Mouse (Mus musculus) kidney, embryonic 14.5 days (tissue): ENCODE results near the gene Man1b1. TPM values are rescaled to one million over a fixed set of nuclear protein-coding genes. Genes with fewer than 3 reads are reported as not detected.

Experiments
- ATAC-seq: fragments of 200-750 bp; cut with Nextera tagmentation; 2 replicates; pipeline ENCODE4 v1.8.0; 2017; ENCODE audit warnings: moderate number of reproducible peaks, mild to moderate bottlenecking, moderate TSS enrichment, moderate library complexity; ENCODE audit not compliant: low FRiP score, low TSS enrichment
- H3K27ac ChIP-seq: fragments of 300-500 bp; sonication (generic); 2 replicates; pipeline ENCODE4 v1.5.1; 2014; ENCODE audit warnings: low read depth, mild to moderate bottlenecking, low read length, moderate library complexity, mixed read lengths
- H3K27me3 ChIP-seq: fragments of 300-500 bp; sonication (generic); 2 replicates; pipeline ENCODE4 v1.6.1; 2014; ENCODE audit warnings: mild to moderate bottlenecking, low read length; ENCODE audit not compliant: control insufficient read depth, insufficient read depth
- H3K36me3 ChIP-seq: fragments of 300-500 bp; sonication (generic); 2 replicates; pipeline ENCODE4 v1.6.1; 2014; ENCODE audit warnings: low read length, mixed read lengths; ENCODE audit not compliant: control insufficient read depth, insufficient read depth
- H3K4me1 ChIP-seq: fragments of 300-500 bp; sonication (generic); 2 replicates; pipeline ENCODE4 v1.6.1; 2014; ENCODE audit warnings: low read length, mixed read lengths; ENCODE audit not compliant: control insufficient read depth, insufficient read depth
- H3K4me2 ChIP-seq: fragments of 300-500 bp; sonication (generic); replicated peaks from 2 replicates; pipeline ENCODE4 v1.6.1; 2014; ENCODE audit warnings: low read depth, mild to moderate bottlenecking, low read length
- H3K4me3 ChIP-seq: fragments of 300-500 bp; sonication (generic); 2 replicates; pipeline ENCODE4 v1.5.1; 2014; ENCODE audit warnings: mild to moderate bottlenecking, low read length
- H3K9ac ChIP-seq: fragments of 300-500 bp; sonication (generic); 2 replicates; pipeline ENCODE4 v1.6.1; 2014; ENCODE audit warnings: low read depth, mild to moderate bottlenecking, low read length, moderate library complexity
- H3K9me3 ChIP-seq: fragments of 300-500 bp; sonication (generic); 2 replicates; pipeline ENCODE4 v1.6.1; 2016; ENCODE audit warnings: low read length; ENCODE audit not compliant: control insufficient read depth
- WGBS: fragments of 180-500 bp; shearing (Covaris S2); extraction: QIAGEN DNeasy Blood & Tissue Kit; methylation state at CpG from one replicate; pipeline ENCODE4 v1.1.7; 2014; 5-methylcytosine and 5-hydroxymethylcytosine counted together
- polyA plus RNA-seq: library from polyadenylated mRNA; unstranded; fragments of >200 nt; fragmentation: Nextera tagmentation; extraction: Ambion mirVana; gene quantifications from 2 replicates; pipeline ENCODE4 v1.2.1, GENCODE M21; 2014

The Man1b1 gene
- polyA plus RNA-seq, 1 experiment from 2014 or later: 89.9 TPM

GRCm38 (mm10) chr2:25394281-25395221 is 62.4 kb downstream of the Man1b1 start:
- Histone ChIP-seq H3K4me3 (no peak overlapping the region), H3K36me3 (no peaks in the 10 kb centered on the region), H3K4me1 (peaks cover 17% of the 10 kb centered on the region; the same call in 1 of the 2 replicates), H3K27me3 (peaks cover 44% of the 10 kb centered on the region), H3K27ac (no peak overlapping the region), H3K9me3 (no peaks in the 10 kb centered on the region), H3K9ac (no peak overlapping the region), H3K4me2 (no peak overlapping the region)
- 42% methylated on average over 3 of the region's 3 CpGs for WGBS
- ATAC-seq: no peak

DNA sequence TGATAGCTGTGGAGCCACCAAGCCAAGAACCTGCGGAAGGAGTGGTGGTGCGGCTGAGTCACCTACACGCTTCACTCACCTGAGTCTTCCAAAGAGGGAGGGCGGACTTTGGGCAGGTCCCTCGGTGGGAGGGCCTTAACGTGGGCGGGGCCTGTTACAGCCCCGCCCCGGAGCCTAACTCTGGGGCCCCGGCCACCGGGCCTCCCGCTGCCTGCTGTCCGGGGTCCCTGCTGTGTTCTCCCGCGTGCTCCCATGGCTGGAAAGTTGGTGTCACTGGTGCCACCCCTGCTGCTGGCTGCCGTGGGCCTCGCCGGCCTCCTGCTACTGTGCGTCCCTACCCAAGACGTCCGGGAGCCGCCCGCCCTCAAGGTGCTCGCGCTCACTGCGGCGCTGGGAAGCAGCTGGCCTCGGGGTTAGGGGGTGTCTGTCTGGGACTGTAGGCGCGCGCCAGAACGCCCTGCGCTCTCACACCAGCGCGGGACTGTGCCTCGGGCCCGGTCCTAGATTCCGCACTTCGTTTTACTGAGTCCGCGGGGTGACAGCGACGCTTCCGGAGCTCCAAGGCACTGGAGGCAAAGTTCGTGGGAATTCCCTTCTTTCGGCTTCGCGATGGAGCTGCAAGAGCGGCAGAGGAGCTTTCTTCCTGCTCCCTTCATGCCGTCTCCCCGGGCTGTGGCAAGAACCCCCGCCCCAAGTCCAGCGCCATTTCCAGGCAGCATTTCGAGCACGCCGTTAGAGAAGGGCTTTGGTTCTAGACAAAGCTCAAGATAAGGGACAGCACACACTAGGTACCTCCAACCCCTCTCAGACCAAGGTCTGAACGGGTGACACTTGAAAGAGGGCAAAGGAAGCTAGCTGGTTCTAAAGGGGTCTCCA is 63.8 kb downstream of the Man1b1 start, which contains the start of gene Entpd2:
Gene Entpd2 (plus strand): TSS at position 154 of the 876 bp plus-strand sequence.
- WGBS: under 1% methylated on average over 57 of the region's 57 CpGs
- H3K27me3 ChIP-seq: peaks cover 58% of the 10 kb centered on the region
- peak within 1 kb of the TSS; percentile 71 for H3K4me2 ChIP-seq
- peak; percentile 51 for ATAC-seq
- H3K4me1 ChIP-seq: peaks cover 17% of the 10 kb centered on the region; the same call in 1 of the 2 replicates
- H3K4me3 ChIP-seq: peak within 1 kb of the TSS; percentile 45
- H3K36me3 ChIP-seq: no peaks in the 10 kb centered on the region
- H3K27ac ChIP-seq: no peak within 1 kb of the TSS
- peak within 1 kb of the TSS; percentile 7; the same call in 1 of the 2 replicates for H3K9ac ChIP-seq
- no peaks in the 10 kb centered on the region for H3K9me3 ChIP-seq

- no peak overlapping the region for H3K27ac ChIP-seq
- 27% methylated on average over 3 of the region's 3 CpGs for WGBS
- no peak for ATAC-seq
- peak overlapping the region; percentile 71 for H3K4me2 ChIP-seq
- no peak overlapping the region for H3K9ac ChIP-seq
- H3K27me3 ChIP-seq: peaks cover 62% of the 10 kb centered on the region
- H3K9me3 ChIP-seq: no peaks in the 10 kb centered on the region
- H3K4me1 ChIP-seq: peaks cover 17% of the 10 kb centered on the region; the same call in 1 of the 2 replicates
- H3K4me3 ChIP-seq: peak overlapping the region; percentile 45; the same call in 1 of the 2 replicates
- H3K36me3 ChIP-seq: no peaks in the 10 kb centered on the region
Measured at GRCm38 (mm10) chr2:25396597-25396983, 64.5 kb downstream of the Man1b1 start.

DNA sequence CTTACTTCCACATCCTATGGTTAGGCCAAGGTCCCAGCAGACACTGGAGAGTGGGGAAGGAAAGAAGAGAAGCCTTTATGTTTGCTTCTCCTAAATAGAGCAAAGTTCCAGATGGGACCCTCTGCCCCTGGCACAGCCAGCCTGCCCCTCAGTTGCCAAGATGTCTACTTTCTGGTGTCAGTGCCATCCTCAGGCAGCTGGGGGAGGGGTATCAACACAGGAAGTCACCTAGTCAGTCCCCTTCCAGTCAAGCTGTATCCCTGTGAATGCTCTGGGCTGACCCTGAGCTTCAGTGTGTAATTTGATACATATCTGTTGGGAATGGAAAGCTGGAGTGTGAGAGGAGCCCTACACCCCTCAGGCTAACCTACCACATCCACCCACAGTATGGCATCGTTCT is 64.9 kb downstream of the Man1b1 start:
- H3K9ac ChIP-seq: no peak overlapping the region
- H3K27ac ChIP-seq: no peak overlapping the region
- peaks cover 65% of the 10 kb centered on the region for H3K27me3 ChIP-seq
- ATAC-seq: no peak
- peaks cover 17% of the 10 kb centered on the region; the same call in 1 of the 2 replicates for H3K4me1 ChIP-seq
- H3K9me3 ChIP-seq: no peaks in the 10 kb centered on the region
- 28% methylated on average over 1 of the region's 1 CpGs for WGBS
- no peaks in the 10 kb centered on the region for H3K36me3 ChIP-seq
- H3K4me3 ChIP-seq: no peak overlapping the region
- no peak overlapping the region for H3K4me2 ChIP-seq

GRCm38 (mm10) chr2:25398065-25398464 is 65.9 kb downstream of the Man1b1 start:
- Histone ChIP-seq H3K9ac (no peak overlapping the region), H3K27me3 (peaks cover 75% of the 10 kb centered on the region), H3K4me1 (peaks cover 17% of the 10 kb centered on the region; the same call in 1 of the 2 replicates), H3K9me3 (no peaks in the 10 kb centered on the region), H3K36me3 (no peaks in the 10 kb centered on the region), H3K4me3 (no peak overlapping the region), H3K4me2 (no peak overlapping the region), H3K27ac (no peak overlapping the region)
- no peak for ATAC-seq
- 91% methylated on average over 7 of the region's 7 CpGs for WGBS

DNA sequence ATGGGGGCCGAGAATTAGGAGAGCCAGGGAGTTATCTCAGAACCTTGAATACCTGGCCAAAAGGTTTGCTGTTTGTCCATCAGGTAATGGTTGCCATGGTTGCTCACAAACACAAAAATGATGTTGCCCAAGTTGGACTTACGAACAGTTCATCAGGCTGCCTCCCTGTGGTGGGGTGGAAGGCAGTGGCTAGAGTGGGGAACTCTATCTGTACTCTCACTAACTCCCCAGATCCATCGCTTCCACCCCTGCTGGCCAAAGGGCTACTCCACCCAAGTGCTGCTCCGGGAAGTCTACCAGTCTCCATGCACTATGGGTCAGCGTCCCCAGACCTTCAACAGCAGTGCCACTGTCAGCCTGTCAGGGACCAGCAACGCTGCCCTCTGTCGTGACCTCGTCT is 66.9 kb downstream of the Man1b1 start, which contains the start of gene Npdc1:
Gene Npdc1 (plus strand): TSS at position 301 of the 400 bp plus-strand sequence.
- H3K27ac ChIP-seq: no peak within 1 kb of the TSS
- no peak within 1 kb of the TSS for H3K4me3 ChIP-seq
- no peak within 1 kb of the TSS for H3K4me2 ChIP-seq
- peaks cover 80% of the 10 kb centered on the region for H3K27me3 ChIP-seq
- peaks cover 17% of the 10 kb centered on the region; the same call in 1 of the 2 replicates for H3K4me1 ChIP-seq
- WGBS: 66% methylated on average over 8 of the region's 8 CpGs
- no peaks in the 10 kb centered on the region for H3K9me3 ChIP-seq
- ATAC-seq: no peak
- H3K36me3 ChIP-seq: no peaks in the 10 kb centered on the region
- no peak within 1 kb of the TSS for H3K9ac ChIP-seq

DNA sequence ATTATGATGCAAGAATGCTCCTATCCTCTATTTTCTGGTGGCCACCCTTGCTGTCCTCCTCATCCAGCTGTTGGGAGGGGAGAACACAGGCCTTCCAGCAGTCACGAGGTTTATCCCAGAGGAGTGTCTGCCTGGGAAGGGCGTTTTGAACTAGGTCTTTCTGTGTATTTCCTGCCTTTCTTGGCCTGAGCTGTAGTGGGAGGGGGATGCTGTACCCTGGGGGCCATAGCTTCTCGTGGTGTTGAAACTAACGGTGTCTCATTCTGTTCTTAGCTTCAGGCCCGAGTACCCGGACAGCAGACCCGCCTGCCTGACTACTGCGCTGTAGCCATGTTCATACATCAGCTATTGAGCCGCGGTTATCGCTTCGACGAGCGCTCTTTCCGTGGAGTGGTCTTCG is 68.2 kb downstream of the Man1b1 start:
- no peak overlapping the region for H3K9ac ChIP-seq
- ATAC-seq: no peak
- peak overlapping the region; percentile 25; the same call in 1 of the 2 replicates for H3K4me2 ChIP-seq
- peaks cover 70% of the 10 kb centered on the region for H3K27me3 ChIP-seq
- no peaks in the 10 kb centered on the region for H3K36me3 ChIP-seq
- H3K9me3 ChIP-seq: no peaks in the 10 kb centered on the region
- WGBS: 23% methylated on average over 16 of the region's 16 CpGs
- H3K4me1 ChIP-seq: peaks cover 9% of the 10 kb centered on the region; the same call in 1 of the 2 replicates
- H3K4me3 ChIP-seq: no peak overlapping the region
- H3K27ac ChIP-seq: no peak overlapping the region

DNA sequence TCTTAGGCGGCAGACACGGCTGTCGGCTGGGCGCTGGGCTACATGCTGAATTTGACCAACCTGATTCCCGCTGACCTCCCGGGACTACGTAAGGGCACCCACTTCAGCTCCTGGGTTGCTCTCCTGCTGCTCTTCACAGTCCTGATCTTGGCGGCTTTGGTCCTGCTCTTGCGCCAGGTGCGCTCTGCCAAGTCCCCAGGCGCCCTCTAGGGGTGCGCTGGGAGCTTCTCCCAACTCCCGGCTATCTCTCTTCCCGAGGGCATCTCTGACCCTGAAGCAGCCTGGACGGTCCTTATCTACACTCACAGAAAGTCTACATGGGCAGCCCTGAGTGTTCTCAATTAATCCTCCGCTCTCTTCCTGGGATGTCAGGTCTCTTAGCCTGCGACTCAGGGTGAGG is 68.6 kb downstream of the Man1b1 start:
- no peak overlapping the region for H3K9ac ChIP-seq
- H3K4me3 ChIP-seq: no peak overlapping the region
- no peak overlapping the region for H3K27ac ChIP-seq
- H3K4me1 ChIP-seq: 0 out of 2 replicates have a peak, but pooled peaks cover 4% of the 10 kb centered on the region
- no peaks in the 10 kb centered on the region for H3K9me3 ChIP-seq
- H3K36me3 ChIP-seq: no peaks in the 10 kb centered on the region
- WGBS: 3% methylated on average over 17 of the region's 17 CpGs
- H3K4me2 ChIP-seq: peak overlapping the region; percentile 25; the same call in 1 of the 2 replicates
- 0 out of 2 replicates have a peak, but pooled peaks have one; percentile 24 for ATAC-seq
- H3K27me3 ChIP-seq: peaks cover 66% of the 10 kb centered on the region
